Mouse (Mus musculus): ENCODE results near the gene 4933402N03Rik.

- no peak for TF ChIP-seq POLR2A (IDR thresholded peaks at IDR 0.05; ENCODE audit: low read depth, low read length)
- no peak for TF ChIP-seq CTCF (conservative IDR thresholded peaks at IDR 0.05; ENCODE audit: insufficient read depth, insufficient read length, low read depth, low read length)
Observed at GRCm38 (mm10) chr7:131174121-131174520, 28.0 kb upstream of the 4933402N03Rik start, which contains the start of gene 5430419D17Rik.
